Mouse (Mus musculus) T-helper 1 cell (primary cell): ENCODE measurements at regions not wholly inside any gene's neighbourhood (a gene's known extent, or its start where the extent isn't known, plus 50 kb on each side); places are given as distances from the start of the nearest gene placed in this dataset.
"Not testable (repeated sequence)": the region's sequence is repeated elsewhere in the genome, so short reads cannot be mapped to it uniquely, and the experiment has no call there.

Experiments used
- in situ Hi-C: fragments of 300-600 bp; cut with MboI, MseI; formaldehyde crosslinking; loops from one replicate; pipeline ENCODE4 v1.15.1; 2025; ENCODE audit warnings: high pct_unique_total_duplicates

DNA sequence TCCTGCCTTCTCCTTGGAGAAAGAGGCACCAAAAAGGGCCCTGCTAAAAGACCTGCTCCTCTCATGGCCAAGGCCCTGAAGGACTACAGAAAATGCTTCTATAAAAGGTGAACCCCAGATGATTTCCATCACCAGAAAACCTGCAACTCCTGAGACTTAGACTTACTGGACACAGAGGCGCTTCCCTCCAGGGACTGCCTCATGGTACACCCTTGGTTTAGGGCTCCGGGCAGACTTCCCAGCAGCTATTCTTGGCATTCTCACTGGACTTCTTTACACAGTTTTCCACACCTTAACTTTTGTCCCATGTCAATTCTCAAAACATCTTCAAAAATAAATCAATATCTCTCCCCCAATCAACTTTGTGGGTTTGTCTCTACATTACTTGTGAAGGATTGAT lies 393.2 kb downstream of the Gpm6a start:
- in situ Hi-C loops, result loop anchor here (10.0 kb wide), 2 partner anchors 57 to 453 kb away; no protein-coding TSS in a partner anchor

DNA sequence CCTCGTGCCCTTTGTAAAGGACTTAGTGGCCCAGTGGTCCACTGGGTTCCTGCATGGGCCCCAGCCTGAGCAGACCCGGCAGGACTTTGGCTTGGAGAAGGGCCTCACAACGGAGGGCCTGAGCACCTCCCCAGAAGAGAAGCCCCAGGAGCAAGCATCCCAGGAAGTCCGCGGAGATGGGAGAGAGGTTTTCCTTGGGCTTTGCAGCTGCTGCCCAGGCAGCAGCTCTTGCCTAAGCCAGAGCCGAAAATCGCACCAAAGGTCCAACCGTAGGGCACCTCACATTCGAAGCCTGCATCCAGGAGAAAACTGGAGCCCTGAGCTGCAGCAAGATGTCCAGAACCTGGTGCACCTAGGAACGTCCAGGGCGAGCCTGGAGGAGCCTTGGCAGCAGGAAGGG lies 405.2 kb downstream of the Gpm6a start:
- in situ Hi-C loops, result loop anchor here (5.0 to 10.0 kb wide), 2 partner anchors 243 to 855 kb away; no protein-coding TSS in a partner anchor

DNA sequence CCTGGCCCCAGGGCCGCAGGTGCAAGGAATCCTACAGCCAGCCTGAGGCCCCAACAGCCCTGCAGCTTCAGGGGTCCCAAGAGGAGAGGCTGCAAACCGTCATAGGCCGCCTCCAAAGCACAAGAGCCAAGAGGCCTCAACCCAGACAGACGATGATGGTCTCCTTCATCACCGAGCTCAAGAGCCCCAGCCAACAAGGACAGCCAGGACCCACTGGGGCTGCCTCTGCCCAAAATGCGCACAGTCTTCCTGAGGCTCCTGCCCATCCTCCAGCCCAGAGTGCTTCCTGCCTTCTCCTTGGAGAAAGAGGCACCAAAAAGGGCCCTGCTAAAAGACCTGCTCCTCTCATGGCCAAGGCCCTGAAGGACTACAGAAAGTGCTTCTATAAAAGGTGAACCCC lies 412.8 kb downstream of the Gpm6a start:
- in situ Hi-C loops, result not testable (repeated sequence)

DNA sequence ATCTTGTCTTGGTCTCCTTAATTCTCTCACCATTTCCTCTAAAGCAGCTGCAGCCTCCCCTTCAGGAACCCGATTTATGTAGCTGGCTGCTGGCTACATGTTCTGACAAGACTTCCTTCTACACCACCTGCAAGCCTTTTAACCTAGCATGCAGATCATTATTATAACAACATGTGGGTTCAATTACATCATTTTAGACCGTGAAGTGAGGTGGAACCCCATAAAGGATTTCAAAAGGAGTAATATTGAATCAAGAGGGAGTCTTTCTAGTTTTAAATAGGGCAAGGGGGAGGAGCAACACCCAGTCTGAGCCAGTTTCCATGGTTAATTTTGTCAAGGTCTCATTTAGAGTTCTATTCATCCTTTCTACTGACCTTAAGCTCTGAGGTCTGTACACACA lies 442.4 kb downstream of the Gpm6a start:
- in situ Hi-C loops, result no loop called here

DNA sequence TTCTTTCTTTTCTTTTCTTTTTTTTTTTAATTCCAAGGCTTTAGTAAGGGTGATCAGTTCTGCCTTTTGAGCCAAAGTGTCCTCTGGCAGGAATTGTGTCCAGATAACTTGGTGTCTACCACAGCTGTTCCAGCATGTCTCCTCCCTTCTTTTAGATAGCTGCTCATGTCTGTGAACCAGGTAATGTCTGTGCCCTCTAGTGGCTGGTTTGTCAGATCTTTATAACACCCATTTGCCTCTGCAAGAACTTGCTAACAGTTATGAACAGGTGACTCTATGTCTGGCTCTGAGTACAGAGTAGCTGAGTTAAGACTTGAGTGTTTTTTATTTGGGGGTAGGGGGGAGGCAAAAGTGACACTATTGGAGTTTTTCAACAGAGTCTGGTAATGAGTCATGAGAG lies 443.7 kb downstream of the Gpm6a start:
- in situ Hi-C loops, result no loop called here

DNA sequence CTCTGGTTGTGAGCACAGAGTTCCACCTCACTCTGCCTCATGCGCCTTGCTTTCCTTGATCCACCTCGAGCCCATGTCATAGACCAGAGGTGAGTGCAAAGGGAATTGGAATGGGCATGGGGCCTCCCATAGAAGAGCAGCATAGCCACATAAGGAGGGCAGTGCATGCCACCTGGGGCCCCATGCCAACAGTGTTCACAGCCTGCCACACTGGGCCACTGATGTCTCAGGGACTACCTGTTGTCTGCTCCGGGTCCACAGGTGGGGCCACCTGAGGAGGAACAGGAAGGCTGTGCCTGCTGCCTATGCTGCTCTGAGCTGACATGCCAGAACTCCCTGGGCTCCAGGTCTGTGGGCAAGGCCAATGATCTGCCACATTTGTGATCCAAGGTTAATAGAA lies 445.8 kb downstream of the Gpm6a start:
- in situ Hi-C loops, result loop anchor here (10.0 kb wide), 1 partner anchor 56 kb away; no protein-coding TSS in a partner anchor

DNA sequence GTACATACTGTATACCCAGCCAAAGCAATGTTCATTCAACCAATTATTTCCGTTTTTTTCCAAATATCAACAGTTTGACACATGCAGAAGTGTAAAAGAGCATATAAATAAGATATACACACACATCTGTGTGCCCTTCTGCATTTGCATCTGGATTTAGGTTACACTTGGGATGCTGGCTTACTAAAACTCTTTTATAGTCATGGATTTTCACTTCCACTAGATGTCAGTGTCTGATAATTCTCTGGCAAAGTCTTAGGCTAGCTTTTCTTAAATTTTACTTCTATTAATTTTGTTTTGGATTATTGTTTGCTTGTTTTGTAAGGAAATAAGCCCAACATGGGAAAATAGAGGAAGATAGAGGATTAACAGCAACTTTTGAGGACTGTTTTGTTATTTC lies 452.3 kb downstream of the Gpm6a start:
- in situ Hi-C loops, result loop anchor here (10.0 kb wide), 1 partner anchor 62 kb away; no protein-coding TSS in a partner anchor
